Mouse (Mus musculus): ENCODE measurements at regions not wholly inside any gene's neighbourhood (a gene's known extent, or its start where the extent isn't known, plus 50 kb on each side); places are given as distances from the start of the nearest gene placed in this dataset.

- H3K27ac ChIP-seq, result no peak overlapping the region
- intact Hi-C loops (cut with DNase I), result no loop called here
- TF ChIP-seq CTCF (IDR thresholded peaks at IDR 0.05), result no peak
- no peak overlapping the region for H3K4me3 ChIP-seq
- DNase-seq, result no peak
These were observed 105.7 kb downstream of the Sp3 start for GRCm38 (mm10) chr2:72874533-72874932.

GRCm38 (mm10) chr2:72875677-72876076 is 104.6 kb downstream of the Sp3 start:
- DNase-seq, result no peak
- no peak for TF ChIP-seq CTCF (IDR thresholded peaks at IDR 0.05)
- intact Hi-C loops (cut with DNase I), result no loop called here
- H3K27ac ChIP-seq, result no peak overlapping the region
- no peak overlapping the region for H3K4me3 ChIP-seq

GRCm38 (mm10) chr2:72880016-72880415 is 100.2 kb downstream of the Sp3 start:
- no peak for TF ChIP-seq CTCF (IDR thresholded peaks at IDR 0.05)
- Histone ChIP-seq H3K4me3 (no peak overlapping the region), H3K27ac (no peak overlapping the region)
- intact Hi-C loops (cut with DNase I), result no loop called here
- no peak for DNase-seq

- Histone ChIP-seq H3K27ac (no peak overlapping the region), H3K4me3 (no peak overlapping the region)
- TF ChIP-seq CTCF (IDR thresholded peaks at IDR 0.05), result no peak
- no peak for DNase-seq
- intact Hi-C loops (cut with DNase I), result no loop called here
These were observed 98.7 kb downstream of the Sp3 start for GRCm38 (mm10) chr2:72881554-72881953.

GRCm38 (mm10) chr2:72886250-72886649 is 94.0 kb downstream of the Sp3 start:
- Histone ChIP-seq H3K27ac (no peak overlapping the region), H3K4me3 (no peak overlapping the region)
- intact Hi-C loops (cut with DNase I), result no loop called here
- DNase-seq, result no peak
- TF ChIP-seq CTCF (IDR thresholded peaks at IDR 0.05), result no peak

Data from gastrocnemius, adult 2 months (tissue).